Mouse (Mus musculus) liver, adult 2 months (tissue): ENCODE data around the gene Vegfb.

Source experiments
- CTCF ChIP-seq: fragments of 200-500 bp; IDR thresholded peaks from 2 replicates; pipeline ENCODE4 v1.5.1; 2011; ENCODE audit warnings: low read depth, low read length, control low read depth
- POLR2A ChIP-seq: fragments of 200-500 bp; IDR thresholded peaks from 2 replicates; pipeline ENCODE4 v1.6.1; 2011; ENCODE audit warnings: low read length, control low read depth; ENCODE audit not compliant: insufficient read depth; ENCODE audit errors: extremely low read depth

DNA sequence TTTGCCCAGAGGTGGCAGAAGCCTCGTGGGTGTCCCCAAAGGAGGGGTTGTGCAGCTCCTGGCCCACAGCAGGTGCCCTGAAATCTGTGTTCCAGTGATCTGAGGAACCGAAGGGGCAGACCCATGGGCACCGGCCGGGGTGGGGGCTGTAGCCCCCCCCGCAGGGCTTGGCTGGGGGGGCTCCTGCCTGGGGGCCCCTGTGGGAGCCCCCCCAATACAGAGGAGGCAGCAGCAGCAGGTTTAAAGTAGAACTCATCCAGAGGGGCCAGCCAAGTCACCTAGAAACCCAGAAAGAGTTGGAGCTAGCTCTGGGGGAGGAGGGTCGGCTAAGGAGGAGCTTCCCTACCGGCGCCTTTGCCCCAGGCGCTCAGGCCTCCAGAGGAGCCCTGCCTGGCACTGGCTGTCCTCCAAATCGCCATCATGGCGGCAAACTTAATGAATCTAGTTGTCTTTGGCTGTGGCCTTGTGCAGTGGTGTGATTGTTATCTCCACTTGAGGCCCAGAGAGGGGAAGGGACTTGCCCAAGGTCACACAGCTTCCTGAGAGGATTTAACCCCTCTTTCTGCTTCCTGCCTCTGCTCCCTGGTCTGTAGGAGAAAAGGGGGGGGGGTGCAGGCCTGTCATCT lies 16.9 kb downstream of the Vegfb start:
- no peak for TF ChIP-seq CTCF
- TF ChIP-seq POLR2A, result no peak
